Mouse (Mus musculus): ENCODE measurements around the gene Tbkbp1.
A peak's percentile ranks its signal among the peaks of the same experiment; 100 is the strongest.

Gene Tbkbp1

DNA sequence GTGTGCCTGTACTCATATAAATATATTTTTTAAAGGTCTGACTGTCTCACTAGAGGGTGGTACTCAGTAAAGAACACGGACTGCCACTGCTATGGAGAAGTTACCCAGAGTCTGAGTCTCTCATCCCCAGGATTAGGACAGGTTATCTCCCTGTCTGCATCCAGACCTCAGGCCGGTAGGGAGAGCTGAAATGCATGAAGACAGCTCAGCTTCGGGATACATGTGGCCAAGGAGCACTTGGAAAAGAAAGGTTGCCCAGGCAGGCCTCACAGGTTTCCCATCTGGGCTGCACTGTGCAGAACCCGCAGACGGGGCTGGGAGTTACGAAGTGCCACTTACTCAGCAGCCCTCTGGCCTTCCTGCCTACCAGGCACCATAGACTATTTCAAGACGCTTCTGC lies 5.7 kb upstream of the Tbkbp1 start:
- DNase-seq (ENCODE audit: inconsistent ontology term): no peak

DNA sequence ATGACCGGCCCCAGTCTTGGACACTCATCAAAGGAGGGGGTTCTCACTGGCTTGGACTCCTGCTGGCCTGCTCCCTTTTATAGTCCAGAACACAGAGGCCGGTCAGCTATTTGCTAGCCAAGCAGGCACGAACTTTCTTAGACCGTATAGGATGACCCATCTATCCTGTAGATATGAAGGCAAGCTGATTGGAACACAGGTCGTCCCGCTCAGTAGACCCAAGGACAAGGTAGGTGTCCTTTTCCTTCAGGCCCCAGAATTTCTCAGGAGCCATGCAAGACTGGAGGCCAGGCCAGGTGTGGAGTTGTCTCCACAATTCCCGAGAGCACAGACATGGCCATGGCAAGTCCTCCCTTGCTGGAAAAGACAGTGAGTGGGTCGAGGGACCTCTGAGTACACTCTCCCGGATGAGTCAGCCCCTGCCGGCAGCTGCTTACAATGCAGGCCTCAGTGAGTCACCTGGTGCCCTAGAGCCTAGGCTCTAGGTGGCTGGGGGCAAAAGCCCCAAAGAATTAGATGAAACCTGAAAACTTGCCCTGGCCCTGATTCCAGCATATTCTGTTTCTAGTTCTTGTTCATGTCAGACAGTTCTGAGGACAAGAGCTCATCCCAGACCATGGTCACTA lies 1.5 kb upstream of the Tbkbp1 start:
- peak; percentile 36 for DNase-seq (ENCODE audit: inconsistent ontology term)

DNA sequence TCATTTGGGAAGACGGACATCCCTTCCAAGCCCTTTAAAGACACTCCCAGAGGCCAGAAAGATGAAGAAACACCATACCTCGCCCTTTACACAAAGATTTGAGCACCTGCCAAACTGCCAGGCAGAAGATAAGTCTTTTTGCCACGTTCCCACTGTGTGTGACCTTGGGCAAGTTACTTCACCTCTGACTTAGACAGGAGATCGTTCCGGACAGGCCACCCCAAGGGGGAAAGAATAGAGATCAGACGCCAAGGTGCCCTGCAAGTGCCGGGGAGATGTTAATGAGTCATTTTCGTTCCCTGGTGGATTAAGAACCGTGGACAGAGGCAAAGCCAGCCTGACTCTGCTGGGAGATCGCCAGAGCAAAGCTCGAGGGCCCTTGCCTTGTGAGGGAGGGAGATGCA lies 730 bp upstream of the Tbkbp1 start:
- DNase-seq (ENCODE audit: inconsistent ontology term): peak; percentile 68

DNA sequence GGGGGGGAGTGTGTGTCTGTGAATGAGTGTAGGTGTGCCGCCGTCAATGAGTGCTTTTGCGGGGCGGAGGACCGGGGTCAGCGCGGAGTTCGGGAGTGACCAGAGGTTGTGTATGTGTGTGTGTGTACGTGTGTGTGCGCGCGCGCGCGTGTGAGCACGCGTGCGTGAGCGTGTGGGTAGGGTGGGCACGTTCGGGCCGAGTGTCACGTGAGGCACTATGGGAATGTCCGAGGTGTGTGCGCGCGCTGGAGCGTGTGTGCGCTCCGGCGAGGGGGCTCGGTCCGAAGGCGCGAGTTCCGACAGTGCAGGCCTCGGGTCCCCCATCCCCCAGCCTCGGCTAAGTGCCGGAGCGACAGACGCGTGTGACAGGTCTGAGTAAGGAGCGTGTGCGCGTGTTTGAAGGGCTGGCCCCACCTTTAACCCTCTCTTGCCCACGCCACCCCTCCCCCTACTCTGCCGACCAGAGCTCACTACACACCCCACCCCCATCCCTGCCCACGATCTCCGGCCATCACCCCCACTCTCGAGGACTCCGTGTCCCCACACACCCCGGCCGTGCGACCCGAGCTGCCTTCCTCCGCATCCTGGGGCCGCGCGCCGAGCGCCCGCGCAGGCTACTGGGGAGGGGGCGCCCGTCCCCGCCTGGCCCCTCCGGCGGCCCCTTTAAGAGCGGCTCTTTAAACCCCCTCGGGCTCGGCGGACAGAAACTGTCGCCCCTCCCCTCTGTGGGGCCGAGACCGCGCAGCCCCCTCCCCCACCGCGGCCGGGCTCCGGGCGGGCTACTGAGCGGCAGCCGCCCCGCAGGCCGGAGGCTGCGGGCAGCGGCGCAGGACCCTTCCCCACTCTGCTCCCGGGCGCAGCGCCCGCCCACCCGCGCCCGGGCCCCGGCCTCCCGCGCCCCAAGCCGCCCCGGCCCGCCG lies 624 bp downstream of the Tbkbp1 start:
- DNase-seq (ENCODE audit: inconsistent ontology term): peak; percentile 17

DNA sequence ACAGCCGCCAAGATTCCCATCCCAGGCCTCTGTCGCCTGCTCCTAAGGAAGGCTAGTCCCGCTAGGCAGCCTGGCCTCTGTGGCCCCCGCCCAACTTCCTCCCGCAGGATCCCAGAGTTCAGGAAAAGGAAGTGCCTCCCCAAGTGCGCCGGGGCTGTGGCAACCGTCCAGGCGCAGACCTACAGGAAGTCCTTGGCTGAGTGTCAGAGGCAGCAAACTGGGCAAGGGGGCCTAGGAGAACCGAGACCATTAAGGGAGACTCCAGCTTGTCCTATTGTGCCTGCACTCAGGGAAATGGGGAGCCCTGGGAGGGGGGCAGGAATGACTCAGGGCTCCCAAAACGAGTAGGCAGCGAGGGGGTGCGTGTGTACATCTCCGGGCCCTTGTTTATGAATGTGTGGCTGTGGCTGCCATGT lies 1.3 kb downstream of the Tbkbp1 start:
- peak; percentile 26 for DNase-seq (ENCODE audit: inconsistent ontology term)

DNA sequence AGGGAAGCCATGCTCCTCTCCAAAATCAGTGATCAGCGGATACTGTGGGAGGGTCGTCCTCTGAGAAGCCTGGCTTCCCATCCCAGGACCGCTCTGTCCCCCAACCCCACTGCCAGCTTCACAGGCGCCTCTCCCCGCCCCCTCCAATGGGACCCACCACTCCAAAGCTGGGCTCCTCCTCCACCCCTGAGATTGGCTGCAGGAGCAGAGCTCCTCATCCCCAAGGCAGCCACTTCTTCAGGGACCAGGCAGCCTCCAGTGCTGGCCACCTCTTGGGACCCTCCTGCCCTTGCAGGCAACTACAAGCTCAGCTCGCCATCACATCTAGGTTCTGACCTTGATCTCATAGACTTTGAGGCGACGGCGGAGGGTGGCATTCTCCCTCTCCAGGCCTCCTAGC lies 2.3 kb downstream of the Tbkbp1 start:
- DNase-seq (ENCODE audit: inconsistent ontology term): no peak

DNA sequence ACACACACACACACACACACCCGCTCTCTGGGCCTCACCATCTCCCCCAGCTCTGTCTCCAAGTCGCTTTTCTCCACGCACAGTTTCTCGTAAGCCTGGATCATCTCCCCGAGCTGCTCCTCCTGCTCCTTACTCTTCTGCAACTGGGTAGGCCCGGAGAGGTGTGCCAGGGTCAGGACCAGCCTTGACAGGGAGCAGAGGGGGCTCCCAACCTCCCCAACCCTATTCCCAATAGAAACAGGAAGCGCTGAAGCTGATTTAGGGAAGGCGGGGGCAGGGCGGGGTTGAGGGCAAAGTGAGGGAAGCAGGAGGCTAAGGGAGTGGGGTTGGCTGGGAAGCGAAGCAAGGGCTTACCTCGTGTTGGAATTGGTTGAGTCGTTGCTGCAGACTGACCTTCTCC lies 2.7 kb downstream of the Tbkbp1 start:
- DNase-seq (ENCODE audit: inconsistent ontology term): no peak

DNA sequence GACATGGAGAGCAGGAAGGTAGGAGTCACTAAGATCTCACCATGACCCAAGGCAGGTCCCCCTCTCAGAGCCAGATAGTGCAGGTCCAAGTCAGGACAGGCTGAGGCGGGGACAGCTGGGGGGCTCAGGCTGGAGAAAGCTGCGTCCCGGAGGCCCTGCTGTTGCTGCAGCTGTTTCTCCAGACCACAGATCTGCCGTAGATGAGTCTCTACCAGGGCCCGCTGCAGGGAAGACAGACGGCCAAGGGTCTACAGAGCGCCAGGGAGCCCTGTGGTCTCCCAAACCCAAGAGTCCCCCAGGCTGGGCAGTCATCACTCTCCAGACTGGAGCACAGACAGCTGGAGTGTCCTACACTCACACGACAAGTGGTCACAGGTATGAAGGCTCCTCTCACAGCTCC lies 4.0 kb downstream of the Tbkbp1 start:
- DNase-seq (ENCODE audit: inconsistent ontology term): no peak

DNA sequence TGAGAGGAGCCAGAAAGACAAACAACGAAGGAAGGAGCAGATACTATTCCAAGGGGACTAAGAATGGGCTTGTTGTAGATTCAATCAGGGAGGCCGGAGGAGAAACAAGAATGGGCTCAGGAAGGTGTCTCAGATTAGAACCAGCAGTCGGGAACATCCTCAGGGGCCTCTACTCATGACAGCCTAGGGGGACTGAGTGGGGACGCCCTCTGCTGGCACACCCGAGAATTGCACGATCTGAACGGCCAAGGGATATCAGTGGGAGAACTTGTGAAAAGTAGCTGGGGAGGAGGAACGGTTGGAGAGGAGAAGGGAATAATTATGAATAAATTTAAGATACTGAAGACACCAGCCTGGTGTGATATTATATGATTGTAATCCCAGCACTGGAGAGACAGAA lies 4.6 kb downstream of the Tbkbp1 start:
- peak; percentile 72 for DNase-seq (ENCODE audit: inconsistent ontology term)

DNA sequence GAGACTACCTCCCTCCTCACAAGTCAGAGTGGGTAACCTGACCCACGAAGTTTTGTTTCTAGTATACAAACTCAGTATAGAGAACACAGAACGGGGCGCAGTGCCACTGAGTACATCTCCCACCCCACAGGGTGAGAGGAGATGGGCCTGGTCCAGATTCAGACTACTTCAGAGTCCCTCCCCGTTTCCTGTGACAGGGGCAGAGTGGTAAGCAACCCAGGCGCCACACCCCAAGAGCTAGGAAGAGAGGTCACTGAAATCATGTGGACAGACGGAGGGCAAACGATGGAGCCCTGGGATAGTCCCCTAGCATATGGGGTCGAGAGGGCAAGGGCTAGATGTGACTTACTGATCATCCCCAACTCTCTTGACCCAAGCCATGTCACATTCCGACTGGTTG lies 5.3 kb downstream of the Tbkbp1 start:
- DNase-seq (ENCODE audit: inconsistent ontology term): no peak

DNA sequence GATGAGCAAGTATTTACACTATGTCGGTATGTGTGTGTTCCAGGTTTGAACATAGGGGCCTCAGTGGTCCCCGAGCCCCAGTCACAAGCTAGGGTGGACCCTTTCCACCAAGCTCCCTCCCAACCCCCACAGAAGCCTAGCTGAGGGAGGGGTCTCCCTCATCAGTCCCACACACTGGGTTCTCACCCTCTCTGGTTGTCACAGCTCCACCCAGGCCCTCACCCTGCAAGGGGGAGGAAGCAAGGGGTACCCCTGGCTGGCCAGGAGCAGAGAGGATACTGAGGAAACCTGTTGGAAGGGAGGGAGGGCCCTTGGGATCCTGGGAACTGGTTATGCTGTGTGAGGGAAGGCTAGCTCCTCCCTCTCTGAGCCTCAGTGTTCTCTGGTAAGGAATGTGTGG lies 6.0 kb downstream of the Tbkbp1 start:
- DNase-seq (ENCODE audit: inconsistent ontology term): no peak

DNA sequence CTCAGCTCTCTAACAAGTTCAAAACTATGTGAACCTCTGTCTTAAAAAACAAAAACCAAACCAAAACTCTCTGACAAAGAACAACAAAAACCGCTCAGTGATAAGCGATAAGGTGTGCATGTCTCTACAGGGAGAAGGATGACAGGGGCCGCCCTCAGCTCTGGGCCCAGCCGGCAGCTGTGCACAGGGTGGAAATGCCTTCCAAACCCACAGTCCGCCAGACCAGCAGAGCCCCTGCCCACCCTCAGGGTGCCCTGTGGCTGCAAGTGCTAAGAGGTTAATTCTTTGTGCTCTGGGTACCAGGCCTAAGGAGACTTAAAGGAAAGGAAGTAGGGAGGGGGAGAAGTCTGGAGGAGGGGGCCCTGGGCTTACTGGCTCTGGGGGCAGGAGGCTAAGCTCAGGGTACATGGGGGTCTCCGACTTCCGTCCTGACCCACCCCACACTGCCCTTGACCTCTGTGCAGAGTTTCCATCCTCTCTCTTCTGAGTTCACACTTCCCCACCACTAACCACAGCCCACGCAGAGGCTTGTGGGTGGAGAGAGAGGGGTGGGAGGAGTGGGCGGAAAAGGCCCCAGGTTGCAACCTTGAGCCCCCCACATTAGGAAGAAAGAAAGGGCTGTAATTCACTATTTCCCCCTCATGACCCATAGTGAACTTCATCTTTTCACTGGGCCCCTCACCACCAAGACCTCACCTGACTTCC lies 7.9 kb downstream of the Tbkbp1 start:
- no peak for DNase-seq (ENCODE audit: inconsistent ontology term)

DNA sequence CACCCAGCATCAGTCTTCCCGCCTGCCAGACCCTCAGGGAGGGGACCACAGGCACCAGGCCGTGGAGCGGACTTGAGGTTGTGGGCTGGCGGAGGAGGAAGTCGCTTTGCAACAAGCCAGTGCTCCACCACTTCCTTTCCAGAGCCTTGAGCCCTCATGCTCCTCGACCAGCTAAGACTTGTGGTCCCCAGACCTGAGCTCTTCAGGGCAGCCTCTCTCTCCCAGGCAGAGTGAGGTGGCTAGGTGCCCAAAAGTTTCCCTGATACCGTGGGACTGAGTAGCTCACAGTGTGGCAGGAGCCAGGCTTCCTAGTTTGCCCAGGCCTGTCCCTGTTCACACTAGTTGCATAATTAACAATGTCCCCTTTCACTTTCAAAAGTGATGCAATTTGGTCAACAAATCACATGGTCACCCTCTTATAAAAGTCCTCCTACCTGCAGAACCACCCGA lies 9.1 kb downstream of the Tbkbp1 start:
- no peak for DNase-seq (ENCODE audit: inconsistent ontology term)

DNA sequence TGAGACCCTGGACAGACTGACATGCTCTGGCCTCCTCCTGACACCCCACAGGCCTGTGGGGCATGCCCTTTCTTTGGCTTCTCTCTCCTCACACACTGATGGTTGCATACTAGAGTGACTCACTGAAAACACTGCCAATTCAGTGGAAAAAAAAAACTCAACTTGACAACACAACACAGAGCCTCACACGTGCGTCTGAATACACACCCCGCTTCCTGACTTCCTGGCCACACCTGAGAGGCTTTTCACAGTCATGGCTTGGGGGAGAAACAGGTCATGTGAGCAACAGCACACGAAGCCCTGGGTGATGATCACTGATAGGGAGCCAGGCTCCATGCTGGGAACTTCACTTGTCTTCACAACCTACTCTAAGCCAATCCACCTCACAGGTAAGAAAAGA lies 10.5 kb downstream of the Tbkbp1 start:
- peak; percentile 65 for DNase-seq (ENCODE audit: inconsistent ontology term)

DNA sequence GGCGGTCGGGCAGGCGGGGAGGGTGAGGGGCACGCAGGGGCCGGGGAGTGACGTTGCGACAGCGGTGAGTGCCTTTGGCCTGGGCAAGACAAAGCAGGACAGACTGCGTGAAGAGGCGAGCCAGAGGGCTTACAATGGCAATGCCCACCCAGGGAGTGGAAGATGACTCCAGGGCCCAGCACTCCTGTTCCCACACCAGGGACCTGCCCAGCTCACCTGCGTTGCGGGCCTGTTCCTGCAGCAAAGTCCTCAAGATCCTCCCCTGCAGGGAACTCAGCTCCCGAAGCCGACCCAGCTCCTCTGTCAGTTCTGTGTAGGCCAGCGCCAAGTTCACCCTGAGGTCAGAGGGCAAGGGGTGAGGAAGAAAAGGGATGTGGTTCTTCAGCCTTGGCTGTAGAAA lies 12.0 kb downstream of the Tbkbp1 start:
- DNase-seq (ENCODE audit: inconsistent ontology term): no peak

DNA sequence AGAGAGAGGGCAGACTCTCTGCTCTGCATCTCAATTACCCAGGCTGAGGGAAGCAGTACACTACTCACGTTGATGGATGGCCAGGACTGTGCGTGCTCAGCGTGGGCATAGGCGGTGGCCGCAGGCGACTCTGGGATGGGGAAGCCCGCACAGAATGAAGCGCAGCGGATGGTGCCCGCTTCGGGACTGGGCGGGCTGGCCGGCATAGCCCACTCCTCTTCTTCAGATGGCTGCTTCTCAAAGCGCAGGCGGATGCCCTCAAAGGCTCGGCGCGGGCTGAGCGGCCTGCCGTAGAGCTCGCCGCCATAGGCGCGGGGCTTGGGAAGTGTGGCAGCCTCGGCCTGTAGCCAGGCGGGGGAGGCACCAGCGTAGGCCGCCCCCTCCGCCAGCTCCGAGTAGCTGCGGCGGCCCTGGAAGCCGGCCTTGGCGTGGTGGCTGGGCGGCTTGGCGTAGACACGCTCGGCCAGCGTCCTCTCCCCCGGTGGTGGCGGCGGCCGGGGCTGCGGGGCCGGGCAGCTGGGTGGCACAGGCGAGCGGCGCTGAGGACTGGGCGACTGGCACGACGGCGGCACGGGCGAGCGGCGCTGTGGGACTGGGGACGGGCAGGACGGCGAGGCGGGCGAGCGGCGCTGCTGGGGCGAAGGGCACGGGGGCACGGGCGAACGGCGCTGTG lies 12.6 kb downstream of the Tbkbp1 start:
- peak; percentile 56 for DNase-seq (ENCODE audit: inconsistent ontology term)

DNA sequence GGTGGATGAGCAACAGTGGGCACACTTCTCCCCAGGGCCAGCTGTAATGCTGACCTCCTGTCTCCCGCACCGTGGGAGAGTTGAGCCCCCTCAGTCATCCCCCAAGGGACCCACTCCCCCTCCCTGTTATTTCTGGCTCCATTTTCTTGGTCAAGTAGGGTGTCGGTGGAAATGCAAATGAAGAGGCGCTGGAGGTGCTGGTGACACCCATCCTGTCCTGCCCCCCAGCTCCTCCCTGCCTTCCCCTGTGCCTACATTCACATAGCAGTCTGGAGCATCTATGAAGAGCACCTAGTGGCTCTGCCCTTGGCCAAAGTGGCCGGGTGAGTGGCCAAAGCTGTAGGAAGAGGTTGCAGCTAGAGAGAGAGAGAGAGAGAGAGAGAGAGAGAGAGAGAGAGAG lies 18.0 kb downstream of the Tbkbp1 start:
- DNase-seq (ENCODE audit: inconsistent ontology term): no peak

DNA sequence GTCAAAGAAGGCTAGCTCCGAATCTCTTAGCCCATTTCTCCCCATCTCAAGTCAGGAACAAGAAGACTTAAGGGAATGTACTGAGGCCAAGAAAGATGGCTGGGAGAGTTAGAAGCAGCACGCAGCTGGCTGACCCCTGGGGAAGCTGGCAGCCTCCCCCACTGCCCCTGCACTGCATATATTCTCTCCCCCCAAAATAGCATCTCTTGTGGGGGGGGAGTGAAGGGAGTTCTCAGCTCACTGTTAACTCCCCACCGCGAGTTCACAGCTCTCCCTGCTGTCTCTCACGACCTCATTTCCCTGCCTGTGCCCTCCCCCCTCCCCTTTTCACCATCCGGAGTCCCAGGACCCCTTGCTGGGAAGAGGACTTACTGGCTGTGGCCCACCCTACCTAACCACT lies 19.1 kb downstream of the Tbkbp1 start:
- no peak for DNase-seq (ENCODE audit: inconsistent ontology term)

DNA sequence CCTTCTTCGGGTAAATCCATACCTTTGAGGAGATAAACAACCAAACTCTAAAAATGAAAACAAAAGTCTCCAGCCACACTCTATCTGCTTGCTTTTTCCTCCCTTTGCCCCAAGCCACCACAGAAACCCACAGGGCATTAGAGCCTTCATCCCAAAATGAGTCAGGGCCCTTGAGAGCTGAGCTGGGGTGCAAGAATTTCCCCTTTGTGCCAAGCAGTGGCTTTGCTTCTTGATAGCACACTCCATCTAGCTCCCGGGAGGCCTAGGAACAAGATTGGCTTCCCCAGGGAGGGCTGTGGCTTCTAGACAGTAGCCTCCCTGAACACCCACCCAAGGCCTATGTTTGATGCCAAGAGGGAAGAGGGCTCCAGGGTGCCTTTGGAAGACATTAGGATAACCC lies 19.6 kb downstream of the Tbkbp1 start:
- no peak for DNase-seq (ENCODE audit: inconsistent ontology term)

DNA sequence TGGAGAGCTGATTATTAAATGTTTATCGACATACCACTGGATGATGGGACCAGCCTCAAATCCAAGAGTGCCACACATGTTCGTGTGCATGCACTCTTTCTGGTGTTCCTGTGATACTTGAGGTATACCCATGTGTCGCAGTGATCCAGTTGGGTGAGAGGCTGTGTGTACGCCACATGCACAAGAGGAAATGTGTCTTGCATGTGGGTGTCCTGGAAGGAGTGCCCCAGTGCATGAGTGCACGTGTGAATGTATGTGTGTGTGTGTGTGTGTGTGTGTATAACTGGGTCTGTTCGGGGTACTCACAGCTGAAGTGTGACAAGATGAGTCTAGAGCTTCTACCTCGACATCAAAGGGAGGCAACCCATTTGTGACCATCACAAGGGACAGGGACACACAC lies 21.0 kb downstream of the Tbkbp1 start:
- no peak for DNase-seq (ENCODE audit: inconsistent ontology term)

DNA sequence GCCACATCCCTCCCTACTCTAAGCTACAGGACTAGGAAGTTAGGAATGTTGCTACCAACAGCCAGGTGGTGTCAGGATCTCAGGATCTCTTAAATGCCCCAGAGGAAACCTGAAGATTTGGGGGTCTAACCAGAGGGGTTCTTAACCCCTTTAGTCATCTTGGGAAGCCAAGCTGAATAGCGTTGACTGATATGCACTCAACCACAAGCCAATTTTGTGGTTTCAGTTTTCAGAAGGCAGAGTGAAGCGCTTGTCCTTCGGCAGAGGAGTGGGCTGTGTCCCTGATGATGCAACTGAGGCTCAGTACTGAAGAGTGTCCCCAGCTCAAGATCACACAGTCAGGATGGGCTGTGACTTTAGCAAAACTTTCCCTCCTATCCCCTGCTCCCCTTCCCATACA lies 22.3 kb downstream of the Tbkbp1 start:
- no peak for DNase-seq (ENCODE audit: inconsistent ontology term)
